Mouse (Mus musculus) left cerebral cortex, adult 8-10 months (tissue): ENCODE data around the gene S100a16. TPM values are rescaled to one million over a fixed set of nuclear protein-coding genes. Genes with fewer than 3 reads are reported as not detected.
A peak's percentile ranks its signal among the peaks of the same experiment; 100 is the strongest.

Source experiments
- DNase-seq, 2 experiments: peaks; one replicate each; pipeline ENCODE4 v3.0.0; 2022; ENCODE audit warnings: low spot score in 2 of 2
- total RNA-seq, 4 experiments: library from RNA; stranded (reverse); gene quantifications; 2 replicates each; pipeline ENCODE4 v1.2.4; 2022

S100a16 gene
- total RNA-seq, 4 experiments from 2014 or later, result 85.4 to 115 (median 102) TPM

GRCm38 (mm10) chr3:90517711-90518110 is 19.3 kb upstream of the S100a16 start:
- no peak for DNase-seq

- no peak for DNase-seq
Measured at GRCm38 (mm10) chr3:90525421-90525820, 11.6 kb upstream of the S100a16 start.

- DNase-seq, result no peak
Measured at GRCm38 (mm10) chr3:90526076-90526475, 11.0 kb upstream of the S100a16 start.

GRCm38 (mm10) chr3:90526580-90526979 is 10.5 kb upstream of the S100a16 start, which contains the start of gene S100a14:
Gene S100a14, plus strand, starts transcription at chr3:90526856.
- DNase-seq, result no peak

GRCm38 (mm10) chr3:90527291-90527873 is 9.7 kb upstream of the S100a16 start:
- DNase-seq, result no peak

GRCm38 (mm10) chr3:90531713-90532112 is 5.3 kb upstream of the S100a16 start:
- DNase-seq, result no peak

GRCm38 (mm10) chr3:90535446-90535845 is 1.6 kb upstream of the S100a16 start:
- no peak for DNase-seq

GRCm38 (mm10) chr3:90537905-90538296 is 847 bp downstream of the S100a16 start:
- DNase-seq, result no peak

GRCm38 (mm10) chr3:90540904-90541303 is 3.9 kb downstream of the S100a16 start:
- DNase-seq, result peak; percentile 21 to 47

- DNase-seq, result no peak
Measured at GRCm38 (mm10) chr3:90549676-90550420, 12.8 kb downstream of the S100a16 start.

GRCm38 (mm10) chr3:90550421-90550790 is 13.4 kb downstream of the S100a16 start:
- DNase-seq, result no peak

- no peak for DNase-seq
Measured at GRCm38 (mm10) chr3:90552231-90552630, 15.2 kb downstream of the S100a16 start.

- DNase-seq, result peak in 1 of 2 experiments; percentile 61
Measured at GRCm38 (mm10) chr3:90555954-90556353, 18.9 kb downstream of the S100a16 start.

- no peak for DNase-seq
Measured at GRCm38 (mm10) chr3:90560008-90560628, 23.1 kb downstream of the S100a16 start, which contains the start of gene S100a3. Gene S100a3, plus strand, starts transcription at chr3:90560578.

- no peak for DNase-seq
Measured at GRCm38 (mm10) chr3:90574691-90575090, 37.6 kb downstream of the S100a16 start.

- no peak for DNase-seq
Measured at GRCm38 (mm10) chr3:90575320-90575719, 38.3 kb downstream of the S100a16 start.

- no peak for DNase-seq
Measured at GRCm38 (mm10) chr3:90576351-90577001, 39.4 kb downstream of the S100a16 start.

- no peak for DNase-seq
Measured at GRCm38 (mm10) chr3:90579433-90579832, 42.4 kb downstream of the S100a16 start.

- no peak for DNase-seq
Measured at GRCm38 (mm10) chr3:90581141-90581540, 44.1 kb downstream of the S100a16 start.

GRCm38 (mm10) chr3:90582156-90582555 is 45.1 kb downstream of the S100a16 start:
- no peak for DNase-seq

GRCm38 (mm10) chr3:90582556-90582955 is 45.5 kb downstream of the S100a16 start:
- no peak for DNase-seq

- DNase-seq, result no peak
Measured at GRCm38 (mm10) chr3:90583893-90584292, 46.8 kb downstream of the S100a16 start.
